Mouse (Mus musculus) neural tube, embryonic 13.5 days (tissue): ENCODE results near the gene Gm10352. TPM values are rescaled to one million over a fixed set of nuclear protein-coding genes. Genes with fewer than 3 reads are reported as not detected.
"Not testable (repeated sequence)": the region's sequence is repeated elsewhere in the genome, so short reads cannot be mapped to it uniquely, and the experiment has no call there.

Source experiments
- ATAC-seq: fragments of 200-750 bp; cut with Nextera tagmentation; 2 replicates; pipeline ENCODE4 v1.8.0; 2017; ENCODE audit warnings: low read depth, mild to moderate bottlenecking, moderate TSS enrichment, moderate library complexity
- H3K27ac ChIP-seq: fragments of 300-500 bp; sonication (generic); replicated peaks from 2 replicates; pipeline ENCODE4 v1.5.1; 2015; ENCODE audit warnings: moderate library complexity, mild to moderate bottlenecking, inconsistent platforms
- H3K27me3 ChIP-seq: fragments of 300-500 bp; sonication (generic); 2 replicates; pipeline ENCODE4 v1.6.1; 2015; ENCODE audit warnings: mild to moderate bottlenecking, inconsistent platforms
- H3K36me3 ChIP-seq: fragments of 300-500 bp; sonication (generic); 2 replicates; pipeline ENCODE4 v1.6.1; 2015; ENCODE audit warnings: mild to moderate bottlenecking, inconsistent platforms
- H3K4me1 ChIP-seq: fragments of 300-500 bp; sonication (generic); replicated peaks from 2 replicates; pipeline ENCODE4 v1.6.1; 2015; ENCODE audit warnings: inconsistent platforms
- H3K4me2 ChIP-seq: fragments of 300-500 bp; sonication (generic); 2 replicates; pipeline ENCODE4 v1.6.1; 2015; ENCODE audit warnings: inconsistent platforms, mild to moderate bottlenecking, moderate library complexity
- H3K4me3 ChIP-seq: fragments of 300-500 bp; sonication (generic); 2 replicates; pipeline ENCODE4 v1.5.1; 2015; ENCODE audit warnings: mild to moderate bottlenecking, inconsistent platforms
- H3K9ac ChIP-seq: fragments of 300-500 bp; sonication (generic); 2 replicates; pipeline ENCODE4 v1.6.1; 2015; ENCODE audit warnings: moderate library complexity, mild to moderate bottlenecking, inconsistent platforms
- H3K9me3 ChIP-seq: fragments of 300-500 bp; sonication (generic); 2 replicates; pipeline ENCODE4 v1.6.1; 2016; ENCODE audit warnings: inconsistent platforms
- WGBS: fragments of 180-500 bp; shearing (Covaris S2); methylation state at CpG from one replicate; pipeline ENCODE4 v1.1.7; 2015; 5-methylcytosine and 5-hydroxymethylcytosine counted together
- polyA plus RNA-seq: library from polyadenylated mRNA; unstranded; fragments of >200 nt; fragmentation: Nextera tagmentation; extraction: Ambion mirVana; gene quantifications from 2 replicates; pipeline ENCODE4 v1.2.1, GENCODE M21; 2015

Gene Gm10352
- not detected in 2 replicates for polyA plus RNA-seq

DNA sequence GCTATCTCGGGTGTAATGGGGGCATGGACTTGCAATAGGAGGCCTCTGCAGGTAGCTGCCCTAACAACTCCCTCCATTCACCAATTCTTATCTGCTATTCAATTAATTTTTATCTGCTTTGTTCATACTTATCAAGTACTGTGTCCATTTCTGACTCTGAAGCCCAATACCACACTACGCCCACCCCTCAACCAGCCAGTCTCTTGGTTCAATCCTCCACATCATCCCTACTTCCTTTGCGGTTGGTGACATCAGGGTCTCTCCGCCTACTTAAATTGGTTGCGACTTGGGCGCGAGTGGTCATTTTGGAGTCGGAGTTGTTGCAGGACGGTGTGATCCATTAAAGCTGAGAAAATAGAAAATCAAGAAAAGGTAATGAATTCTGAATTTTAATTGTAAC lies at the start of gene Gm10352:
Gene Gm10352, plus strand, starts transcription at position 301 of the 400 bp plus-strand sequence.
- H3K9me3 ChIP-seq, H3K4me3 ChIP-seq, H3K9ac ChIP-seq, H3K27ac ChIP-seq, H3K27me3 ChIP-seq, H3K36me3 ChIP-seq, H3K4me2 ChIP-seq, ATAC-seq, H3K4me1 ChIP-seq: not testable (repeated sequence)
- no CpG with 5 or more reads among the region's 9 CpGs for WGBS

DNA sequence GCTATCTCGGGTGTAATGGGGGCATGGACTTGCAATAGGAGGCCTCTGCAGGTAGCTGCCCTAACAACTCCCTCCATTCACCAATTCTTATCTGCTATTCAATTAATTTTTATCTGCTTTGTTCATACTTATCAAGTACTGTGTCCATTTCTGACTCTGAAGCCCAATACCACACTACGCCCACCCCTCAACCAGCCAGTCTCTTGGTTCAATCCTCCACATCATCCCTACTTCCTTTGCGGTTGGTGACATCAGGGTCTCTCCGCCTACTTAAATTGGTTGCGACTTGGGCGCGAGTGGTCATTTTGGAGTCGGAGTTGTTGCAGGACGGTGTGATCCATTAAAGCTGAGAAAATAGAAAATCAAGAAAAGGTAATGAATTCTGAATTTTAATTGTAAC lies 31.5 kb downstream of the Gm10352 start, which contains the start of gene Gm29289:
Gene Gm29289, plus strand, starts transcription at position 301 of the 400 bp plus-strand sequence.
- not testable (repeated sequence) for H3K9me3 ChIP-seq, H3K27me3 ChIP-seq, H3K4me3 ChIP-seq, H3K4me2 ChIP-seq, ATAC-seq, H3K27ac ChIP-seq, H3K4me1 ChIP-seq, H3K36me3 ChIP-seq, H3K9ac ChIP-seq
- no CpG with 5 or more reads among the region's 9 CpGs for WGBS

Other genes with a start within 250 kb of the Gm10352 start
- not detected in 2 replicates for gene Sry, start 237.3 kb upstream of the Gm10352 start, polyA plus RNA-seq
- gene H2al2b, start 180.3 kb upstream of the Gm10352 start, polyA plus RNA-seq, result not detected in 2 replicates
- gene Gm4064, start 104.8 kb upstream of the Gm10352 start, polyA plus RNA-seq, result 0.20 TPM in 1 of 2 replicates, not detected in the other
- not detected in 2 replicates for gene Rbmy, start 70.3 kb upstream of the Gm10352 start, polyA plus RNA-seq
- gene Gm10256, start 70.3 kb upstream of the Gm10352 start, polyA plus RNA-seq, result not detected in 2 replicates
- not detected in 2 replicates for gene Gm29289, start 31.6 kb downstream of the Gm10352 start, polyA plus RNA-seq